Mouse (Mus musculus) hindbrain, embryonic 12.5 days (tissue): ENCODE results near the gene Taf1b. TPM values are rescaled to one million over a fixed set of nuclear protein-coding genes. Genes with fewer than 3 reads are reported as not detected.

Experiments used
- ATAC-seq: fragments of 200-750 bp; cut with Nextera tagmentation; 2 replicates; pipeline ENCODE4 v1.8.0; 2017; ENCODE audit warnings: moderate TSS enrichment; ENCODE audit not compliant: low FRiP score
- H3K27ac ChIP-seq: fragments of 300-500 bp; sonication (generic); 2 replicates; pipeline ENCODE4 v1.5.1; 2016; ENCODE audit warnings: mild to moderate bottlenecking
- H3K27me3 ChIP-seq: fragments of 300-500 bp; sonication (generic); 2 replicates; pipeline ENCODE4 v1.6.1; 2016; ENCODE audit warnings: mild to moderate bottlenecking
- H3K36me3 ChIP-seq: fragments of 300-500 bp; sonication (generic); 2 replicates; pipeline ENCODE4 v1.6.1; 2016; ENCODE audit warnings: mild to moderate bottlenecking
- H3K4me1 ChIP-seq: fragments of 300-500 bp; sonication (generic); 2 replicates; pipeline ENCODE4 v1.6.1; 2016
- H3K4me2 ChIP-seq: fragments of 300-500 bp; sonication (generic); replicated peaks from 2 replicates; pipeline ENCODE4 v1.6.1; 2016; ENCODE audit warnings: mild to moderate bottlenecking
- H3K4me3 ChIP-seq: fragments of 300-500 bp; sonication (generic); 2 replicates; pipeline ENCODE4 v1.5.1; 2016; ENCODE audit warnings: mild to moderate bottlenecking
- H3K9ac ChIP-seq: fragments of 300-500 bp; sonication (generic); 2 replicates; pipeline ENCODE4 v1.6.1; 2016; ENCODE audit warnings: mild to moderate bottlenecking, moderate library complexity
- H3K9me3 ChIP-seq: fragments of 300-500 bp; sonication (generic); replicated peaks from 2 replicates; pipeline ENCODE4 v1.6.1; 2016; ENCODE audit warnings: mild to moderate bottlenecking
- WGBS: fragments of 180-500 bp; shearing (Covaris S2); methylation state at CpG from one replicate; pipeline ENCODE4 v1.1.7; 2016; 5-methylcytosine and 5-hydroxymethylcytosine counted together
- polyA plus RNA-seq: library from polyadenylated mRNA; unstranded; fragments of >200 nt; fragmentation: Nextera tagmentation; extraction: Ambion mirVana; gene quantifications from 2 replicates; pipeline ENCODE4 v1.2.1, GENCODE M21; 2016

Gene Taf1b
- polyA plus RNA-seq, 1 experiment from 2014 or later, result 30.5 TPM

- H3K4me2 ChIP-seq, result no peak overlapping the region
- ATAC-seq, result no peak
- no peak overlapping the region for H3K9ac ChIP-seq
- H3K36me3 ChIP-seq, result no peaks in the 10 kb centered on the region
- no peak overlapping the region for H3K27ac ChIP-seq
- H3K9me3 ChIP-seq, result no peaks in the 10 kb centered on the region
- H3K4me1 ChIP-seq, result peaks cover 3% of the 10 kb centered on the region; the same call in 1 of the 2 replicates
- 77% methylated on average over 7 of the region's 7 CpGs for WGBS
- no peaks in the 10 kb centered on the region for H3K27me3 ChIP-seq
- no peak overlapping the region for H3K4me3 ChIP-seq
Measured at GRCm38 (mm10) chr12:24586193-24586592, 88.0 kb downstream of the Taf1b start.

- WGBS, result 82% methylated on average over 7 of the region's 7 CpGs
- no peak overlapping the region for H3K9ac ChIP-seq
- H3K4me2 ChIP-seq, result no peak overlapping the region
- H3K27me3 ChIP-seq, result no peaks in the 10 kb centered on the region
- no peak overlapping the region for H3K27ac ChIP-seq
- no peak overlapping the region for H3K4me3 ChIP-seq
- no peaks in the 10 kb centered on the region for H3K36me3 ChIP-seq
- no peak for ATAC-seq
- H3K9me3 ChIP-seq, result no peaks in the 10 kb centered on the region
- peaks cover 11% of the 10 kb centered on the region for H3K4me1 ChIP-seq
Measured at GRCm38 (mm10) chr12:24590371-24590770, 92.2 kb downstream of the Taf1b start.

GRCm38 (mm10) chr12:24592055-24592454, 93.9 kb downstream of the Taf1b start:
- no peak for ATAC-seq
- Histone ChIP-seq H3K9me3 (no peaks in the 10 kb centered on the region), H3K36me3 (no peaks in the 10 kb centered on the region), H3K27ac (no peak overlapping the region), H3K4me2 (no peak overlapping the region), H3K27me3 (no peaks in the 10 kb centered on the region), H3K9ac (no peak overlapping the region), H3K4me3 (no peak overlapping the region), H3K4me1 (peaks cover 11% of the 10 kb centered on the region)
- WGBS, result 79% methylated on average over 9 of the region's 9 CpGs

GRCm38 (mm10) chr12:24592956-24593672, 95.0 kb downstream of the Taf1b start:
- H3K4me3 ChIP-seq, result no peak overlapping the region; the same call in 1 of the 2 replicates
- H3K36me3 ChIP-seq, result no peaks in the 10 kb centered on the region
- peak overlapping the region; percentile 40 for H3K4me2 ChIP-seq
- H3K4me1 ChIP-seq, result peaks cover 11% of the 10 kb centered on the region
- ATAC-seq, result no peak
- no peak overlapping the region for H3K27ac ChIP-seq
- WGBS, result 18% methylated on average over 22 of the region's 22 CpGs
- H3K9me3 ChIP-seq, result no peaks in the 10 kb centered on the region
- H3K9ac ChIP-seq, result no peak overlapping the region
- H3K27me3 ChIP-seq, result no peaks in the 10 kb centered on the region

- Histone ChIP-seq H3K36me3 (no peaks in the 10 kb centered on the region), H3K9ac (no peak overlapping the region), H3K27ac (no peak overlapping the region), H3K4me3 (no peak overlapping the region), H3K4me2 (no peak overlapping the region), H3K4me1 (peaks cover 10% of the 10 kb centered on the region), H3K9me3 (no peaks in the 10 kb centered on the region), H3K27me3 (no peaks in the 10 kb centered on the region)
- WGBS, result 78% methylated on average over 6 of the region's 6 CpGs
- ATAC-seq, result no peak
Measured at GRCm38 (mm10) chr12:24597376-24597775, 99.2 kb downstream of the Taf1b start.

GRCm38 (mm10) chr12:24599366-24599895, 101.3 kb downstream of the Taf1b start:
- Histone ChIP-seq H3K27ac (no peak overlapping the region), H3K4me2 (no peak overlapping the region), H3K27me3 (no peaks in the 10 kb centered on the region), H3K36me3 (no peaks in the 10 kb centered on the region), H3K9ac (no peak overlapping the region), H3K9me3 (no peaks in the 10 kb centered on the region), H3K4me3 (no peak overlapping the region), H3K4me1 (no peaks in the 10 kb centered on the region)
- 76% methylated on average over 8 of the region's 8 CpGs for WGBS
- ATAC-seq, result no peak

- Histone ChIP-seq H3K36me3 (no peaks in the 10 kb centered on the region), H3K4me1 (no peaks in the 10 kb centered on the region), H3K9me3 (no peaks in the 10 kb centered on the region), H3K27ac (no peak overlapping the region), H3K4me2 (no peak overlapping the region), H3K27me3 (0 out of 2 replicates have a peak, but pooled peaks cover 3% of the 10 kb centered on the region), H3K9ac (no peak overlapping the region), H3K4me3 (no peak overlapping the region)
- 84% methylated on average over 7 of the region's 7 CpGs for WGBS
- ATAC-seq, result no peak
Measured at GRCm38 (mm10) chr12:24600074-24600473, 101.9 kb downstream of the Taf1b start.

- no peaks in the 10 kb centered on the region for H3K9me3 ChIP-seq
- no peaks in the 10 kb centered on the region for H3K36me3 ChIP-seq
- peak; percentile 82 for ATAC-seq
- no peak overlapping the region for H3K4me2 ChIP-seq
- H3K4me3 ChIP-seq, result no peak overlapping the region
- H3K27me3 ChIP-seq, result 0 out of 2 replicates have a peak, but pooled peaks cover 3% of the 10 kb centered on the region
- H3K9ac ChIP-seq, result no peak overlapping the region
- H3K27ac ChIP-seq, result no peak overlapping the region
- 3% methylated on average over 9 of the region's 9 CpGs for WGBS
- no peaks in the 10 kb centered on the region for H3K4me1 ChIP-seq
Measured at GRCm38 (mm10) chr12:24600806-24601205, 102.6 kb downstream of the Taf1b start.

- 0 out of 2 replicates have a peak, but pooled peaks have one; percentile 28 for ATAC-seq
- no peak overlapping the region for H3K4me2 ChIP-seq
- H3K36me3 ChIP-seq, result no peaks in the 10 kb centered on the region
- H3K9me3 ChIP-seq, result no peaks in the 10 kb centered on the region
- no peak overlapping the region for H3K4me3 ChIP-seq
- H3K27ac ChIP-seq, result no peak overlapping the region
- no peaks in the 10 kb centered on the region for H3K4me1 ChIP-seq
- no peak overlapping the region for H3K9ac ChIP-seq
- 41% methylated on average over 2 of the region's 2 CpGs for WGBS
- 0 out of 2 replicates have a peak, but pooled peaks cover 3% of the 10 kb centered on the region for H3K27me3 ChIP-seq
Measured at GRCm38 (mm10) chr12:24603266-24603665, 105.1 kb downstream of the Taf1b start.

- Histone ChIP-seq H3K27me3 (0 out of 2 replicates have a peak, but pooled peaks cover 3% of the 10 kb centered on the region), H3K9ac (no peak overlapping the region), H3K4me2 (no peak overlapping the region), H3K4me3 (no peak overlapping the region), H3K9me3 (no peaks in the 10 kb centered on the region), H3K36me3 (no peaks in the 10 kb centered on the region), H3K4me1 (no peaks in the 10 kb centered on the region), H3K27ac (no peak overlapping the region)
- WGBS, result 58% methylated on average over 10 of the region's 10 CpGs
- ATAC-seq, result no peak
Measured at GRCm38 (mm10) chr12:24606166-24606565, 108.0 kb downstream of the Taf1b start.
